Mouse (Mus musculus) liver, postnatal 0 days (tissue): ENCODE results near the gene Safb.

ENCODE experiments used
- CTCF ChIP-seq: sonication (generic); IDR thresholded peaks from 2 replicates; pipeline ENCODE4 v1.5.1; 2016; ENCODE audit warnings: antibody characterized with exemption, low read depth
- EP300 ChIP-seq: IDR thresholded peaks from 2 replicates; pipeline ENCODE4 v1.6.1; 2016; ENCODE audit warnings: antibody characterized with exemption, low read depth, mild to moderate bottlenecking

- TF ChIP-seq CTCF (no peak), EP300 (no peak)
These were observed 18.8 kb downstream of the Safb start for GRCm38 (mm10) chr17:56603186-56604069.
